Mouse (Mus musculus): Measurements from ENCODE around the gene 3110082I17Rik. TPM values are rescaled to one million over a fixed set of nuclear protein-coding genes. Genes with fewer than 3 reads are reported as not detected.
A peak's percentile ranks its signal among the peaks of the same experiment; 100 is the strongest.

The 3110082I17Rik gene
- polyA plus RNA-seq, 1 experiment from 2014 or later = 15.5 TPM

DNA sequence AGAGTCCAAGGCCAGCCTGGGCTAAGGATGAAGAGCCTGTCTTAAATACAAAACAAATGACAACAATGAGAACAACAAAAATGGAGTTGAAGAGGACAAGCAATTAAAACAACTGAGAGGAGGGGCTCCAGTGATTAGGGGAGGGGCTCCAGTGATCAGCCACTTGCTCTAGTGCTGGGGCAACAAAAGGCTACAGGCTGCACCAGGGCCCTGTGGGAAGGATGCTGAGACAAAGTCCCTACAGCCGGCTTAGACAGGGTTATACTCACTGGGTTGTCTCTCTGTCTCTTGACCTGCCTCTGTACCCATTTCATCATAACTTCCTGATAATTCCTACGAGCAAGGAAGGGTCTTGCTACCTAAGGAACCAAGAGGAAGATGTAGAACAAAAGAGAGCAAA, 42.2 kb downstream of the 3110082I17Rik start:
- H3K4me2 ChIP-seq = no peak overlapping the region
- H3K27ac ChIP-seq = peak overlapping the region; percentile 25; the same call in 1 of the 2 replicates
- 35% methylated on average over 2 of the region's 2 CpGs for WGBS
- H3K9me3 ChIP-seq (replicated peaks) = no peaks in the 10 kb centered on the region; the same call in 1 of the 2 replicates
- H3K4me3 ChIP-seq = no peak overlapping the region
- no peak for ATAC-seq (replicated peaks; ENCODE audit: insufficient number of reproducible peaks, insufficient read depth, low FRiP score, low read depth)
- H3K9ac ChIP-seq = no peak overlapping the region
- H3K27me3 ChIP-seq = peaks cover 33% of the 10 kb centered on the region
- H3K36me3 ChIP-seq = no peaks in the 10 kb centered on the region
- H3K4me1 ChIP-seq (replicated peaks) = peaks cover 26% of the 10 kb centered on the region

DNA sequence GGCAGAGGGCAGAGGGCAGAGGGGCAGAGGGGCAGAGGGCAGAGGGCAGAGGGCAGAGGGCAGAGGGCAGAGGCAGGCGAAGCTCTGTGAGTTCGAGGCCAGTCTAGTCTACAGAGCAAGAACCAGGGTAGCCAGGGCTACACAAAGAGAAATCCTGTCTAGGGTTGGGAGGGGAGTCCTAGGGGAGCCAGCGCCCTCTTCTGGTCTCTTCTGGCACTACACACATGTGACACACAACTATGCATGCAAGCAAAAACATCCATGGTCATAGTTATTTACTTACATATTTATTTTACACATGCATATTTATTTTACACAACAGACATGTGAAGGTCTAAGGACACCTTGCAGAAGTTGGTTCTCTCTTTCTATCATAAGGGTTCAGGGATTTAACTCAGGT, 42.8 kb downstream of the 3110082I17Rik start:
- Histone ChIP-seq H3K36me3 (no peaks in the 10 kb centered on the region), H3K27ac (no peak overlapping the region), H3K4me1 (replicated peaks) (peaks cover 20% of the 10 kb centered on the region), H3K9ac (no peak overlapping the region), H3K9me3 (replicated peaks) (no peaks in the 10 kb centered on the region; the same call in 1 of the 2 replicates), H3K4me3 (no peak overlapping the region), H3K4me2 (no peak overlapping the region), H3K27me3 (peaks cover 33% of the 10 kb centered on the region)
- WGBS = 87% methylated on average over 3 of the region's 3 CpGs
- no peak for ATAC-seq (replicated peaks; ENCODE audit: insufficient number of reproducible peaks, insufficient read depth, low FRiP score, low read depth)

DNA sequence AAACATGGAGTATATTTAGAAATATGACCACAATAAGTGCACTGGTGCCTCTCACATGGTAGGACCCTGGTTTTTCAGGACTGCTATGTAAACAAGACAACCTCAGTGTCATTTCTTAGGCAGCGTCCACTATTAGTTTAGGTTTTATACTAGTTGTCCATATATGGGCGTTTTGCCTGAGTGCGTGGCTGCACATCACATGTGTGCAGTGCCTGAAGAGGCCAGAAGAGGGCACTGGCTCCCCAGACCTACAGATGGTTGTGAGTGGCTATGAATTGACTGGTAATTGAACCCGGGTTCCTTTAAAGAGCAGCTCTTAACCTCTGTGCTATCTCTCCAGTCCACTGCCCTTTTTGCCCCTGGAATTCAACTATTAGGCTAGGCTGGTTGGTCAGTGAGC, 43.4 kb downstream of the 3110082I17Rik start:
- ATAC-seq (replicated peaks; ENCODE audit: insufficient number of reproducible peaks, insufficient read depth, low FRiP score, low read depth) = no peak
- WGBS = 93% methylated on average over 4 of the region's 4 CpGs
- H3K27me3 ChIP-seq = peaks cover 32% of the 10 kb centered on the region

DNA sequence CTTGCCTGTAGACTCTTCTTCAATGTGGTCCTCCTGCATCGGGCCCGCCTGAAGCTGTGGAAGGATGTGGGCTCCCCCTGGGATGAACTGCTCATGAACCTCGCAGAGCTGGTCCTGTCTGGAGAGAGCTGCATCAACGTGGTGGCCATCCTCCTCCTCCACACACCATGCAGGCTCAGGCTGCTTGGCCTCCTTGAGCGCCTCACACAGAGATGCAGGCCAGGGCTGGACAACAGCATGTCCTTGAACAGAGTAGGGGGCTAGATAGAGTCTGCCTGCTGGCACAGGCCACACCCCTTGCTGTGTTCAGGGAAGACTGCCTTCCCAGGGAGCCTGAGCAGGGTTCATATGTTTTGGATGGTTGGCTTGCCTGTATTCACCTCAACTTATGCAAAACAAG, 45.3 kb downstream of the 3110082I17Rik start:
- peaks cover 26% of the 10 kb centered on the region for H3K27me3 ChIP-seq
- WGBS = 84% methylated on average over 5 of the region's 5 CpGs
- H3K4me3 ChIP-seq = no peak overlapping the region
- H3K9me3 ChIP-seq (replicated peaks) = no peaks in the 10 kb centered on the region; the same call in 1 of the 2 replicates
- H3K4me2 ChIP-seq = no peak overlapping the region
- no peak overlapping the region for H3K9ac ChIP-seq
- H3K27ac ChIP-seq = no peak overlapping the region
- no peaks in the 10 kb centered on the region for H3K36me3 ChIP-seq
- peaks cover 19% of the 10 kb centered on the region for H3K4me1 ChIP-seq (replicated peaks)
- no peak for ATAC-seq (replicated peaks; ENCODE audit: insufficient number of reproducible peaks, insufficient read depth, low FRiP score, low read depth)

More for the DNA sequence above, 43.4 kb downstream of the 3110082I17Rik start:
- H3K9ac ChIP-seq = no peak overlapping the region
- H3K36me3 ChIP-seq = no peaks in the 10 kb centered on the region
- H3K4me2 ChIP-seq = no peak overlapping the region
- H3K9me3 ChIP-seq (replicated peaks) = no peaks in the 10 kb centered on the region; the same call in 1 of the 2 replicates
- no peak overlapping the region for H3K27ac ChIP-seq
- no peak overlapping the region for H3K4me3 ChIP-seq
- peaks cover 20% of the 10 kb centered on the region for H3K4me1 ChIP-seq (replicated peaks)

DNA sequence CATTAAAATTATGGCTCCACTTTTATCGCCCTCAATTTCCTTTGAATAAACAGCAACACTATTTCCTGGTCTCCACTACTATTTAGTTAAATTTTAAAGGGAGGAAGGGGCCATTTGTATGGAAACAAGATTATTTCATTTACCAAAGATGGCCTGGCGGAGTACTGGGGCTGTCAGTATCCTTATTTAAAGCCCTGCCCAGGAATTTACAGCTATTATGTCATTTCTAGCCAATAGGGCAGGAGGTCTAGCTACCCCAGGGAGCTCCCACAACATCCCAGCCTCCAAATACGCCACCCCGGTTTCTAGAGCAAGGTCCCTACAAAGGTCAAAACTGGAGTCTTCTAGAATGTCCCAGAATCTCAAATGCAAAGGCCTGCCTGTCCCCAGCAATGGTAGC, 46.8 kb downstream of the 3110082I17Rik start:
- Histone ChIP-seq H3K27me3 (peaks cover 26% of the 10 kb centered on the region), H3K36me3 (no peaks in the 10 kb centered on the region), H3K4me2 (no peak overlapping the region), H3K9me3 (replicated peaks) (no peaks in the 10 kb centered on the region; the same call in 1 of the 2 replicates), H3K4me1 (replicated peaks) (peaks cover 21% of the 10 kb centered on the region), H3K27ac (no peak overlapping the region), H3K9ac (no peak overlapping the region), H3K4me3 (no peak overlapping the region)
- WGBS = 78% methylated on average over 4 of the region's 4 CpGs
- ATAC-seq (replicated peaks; ENCODE audit: insufficient number of reproducible peaks, insufficient read depth, low FRiP score, low read depth) = no peak

DNA sequence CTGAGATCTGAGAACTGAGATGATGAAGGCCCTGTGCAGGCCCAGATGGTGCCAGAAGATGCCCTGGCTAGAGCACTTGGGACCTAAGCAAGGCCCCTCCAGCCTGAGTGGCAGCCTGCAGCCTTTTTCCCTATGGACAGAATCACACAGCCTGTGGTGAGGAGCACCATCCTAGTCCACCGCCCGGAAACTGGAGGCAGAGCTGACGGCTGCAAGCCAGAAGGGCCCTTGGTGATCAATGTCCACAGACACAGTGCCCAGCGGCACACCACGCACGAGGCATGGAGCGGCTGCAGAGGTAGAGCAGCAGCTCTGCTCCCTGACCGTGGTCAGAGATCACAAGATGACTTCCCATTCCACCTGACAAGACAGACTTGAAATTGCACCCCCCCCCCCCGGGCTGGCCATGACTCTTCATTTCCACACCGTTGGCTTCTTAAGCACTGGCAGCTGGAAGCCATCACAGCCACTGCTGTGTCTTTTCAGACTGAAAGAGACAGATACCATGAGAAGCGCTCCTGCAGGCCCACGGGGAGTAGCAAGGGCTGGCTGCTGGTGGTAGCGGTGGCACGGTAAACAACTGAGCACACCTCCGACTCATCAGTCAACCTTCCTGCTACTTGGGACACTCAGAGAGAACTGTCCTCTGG, 48.5 kb downstream of the 3110082I17Rik start:
- Histone ChIP-seq H3K4me2 (no peak overlapping the region), H3K4me1 (replicated peaks) (peaks cover 22% of the 10 kb centered on the region), H3K36me3 (no peaks in the 10 kb centered on the region), H3K9me3 (replicated peaks) (no peaks in the 10 kb centered on the region), H3K27me3 (peaks cover 26% of the 10 kb centered on the region), H3K4me3 (no peak overlapping the region), H3K27ac (no peak overlapping the region), H3K9ac (no peak overlapping the region)
- no peak for ATAC-seq (replicated peaks; ENCODE audit: insufficient number of reproducible peaks, insufficient read depth, low FRiP score, low read depth)
- WGBS = 67% methylated on average over 15 of the region's 15 CpGs

DNA sequence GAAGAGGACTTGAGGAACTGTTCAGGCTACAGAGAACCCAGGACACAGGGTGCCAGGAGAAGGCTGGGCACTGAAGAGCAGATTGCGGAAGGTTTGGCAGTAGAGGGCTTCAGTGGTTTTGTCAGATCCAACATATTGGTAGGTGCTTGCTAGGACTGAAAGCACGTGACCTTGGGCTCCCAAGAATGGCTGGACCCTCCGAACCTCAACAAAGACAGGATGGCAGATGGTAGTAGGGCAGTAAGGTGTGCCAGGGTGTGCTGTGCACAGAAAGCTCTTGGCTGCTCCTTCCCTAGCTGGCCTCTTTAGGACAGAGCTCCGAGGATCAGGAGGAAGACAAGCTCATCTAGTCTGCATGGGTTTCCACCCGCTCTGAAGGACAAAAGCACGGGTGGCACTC, 49.2 kb downstream of the 3110082I17Rik start:
- WGBS = 90% methylated on average over 6 of the region's 6 CpGs
- H3K9ac ChIP-seq = no peak overlapping the region
- ATAC-seq (replicated peaks; ENCODE audit: insufficient number of reproducible peaks, insufficient read depth, low FRiP score, low read depth) = no peak
- H3K4me1 ChIP-seq (replicated peaks) = peaks cover 25% of the 10 kb centered on the region
- H3K4me3 ChIP-seq = no peak overlapping the region
- H3K36me3 ChIP-seq = no peaks in the 10 kb centered on the region
- H3K27me3 ChIP-seq = peaks cover 21% of the 10 kb centered on the region
- no peak overlapping the region for H3K27ac ChIP-seq
- no peaks in the 10 kb centered on the region for H3K9me3 ChIP-seq (replicated peaks)
- H3K4me2 ChIP-seq = no peak overlapping the region

DNA sequence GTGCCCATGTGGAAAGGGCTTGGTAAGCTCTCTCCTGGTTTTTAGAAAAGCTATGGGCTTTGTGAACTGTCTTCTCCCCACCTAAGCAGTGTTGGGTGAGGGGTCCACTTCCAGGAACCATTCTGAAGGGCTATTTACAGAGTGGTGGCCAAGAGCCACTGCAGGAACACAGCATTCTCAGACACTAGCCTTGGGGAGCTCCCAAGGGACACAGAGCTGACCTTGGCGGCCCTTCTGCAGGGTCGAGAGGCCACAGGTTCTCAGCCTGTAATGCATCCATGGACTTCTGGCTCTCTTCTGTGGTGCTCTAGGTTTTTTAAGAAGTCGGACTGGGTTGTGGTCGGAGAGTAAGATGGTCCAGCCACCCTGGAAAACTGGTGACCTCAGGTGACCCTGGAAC, 50.3 kb downstream of the 3110082I17Rik start:
- Histone ChIP-seq H3K27ac (no peak overlapping the region), H3K4me3 (no peak overlapping the region), H3K4me1 (replicated peaks) (peaks cover 30% of the 10 kb centered on the region), H3K36me3 (no peaks in the 10 kb centered on the region), H3K27me3 (peaks cover 18% of the 10 kb centered on the region), H3K9me3 (replicated peaks) (no peaks in the 10 kb centered on the region), H3K9ac (no peak overlapping the region; the same call in 1 of the 2 replicates), H3K4me2 (no peak overlapping the region)
- WGBS = 85% methylated on average over 4 of the region's 4 CpGs
- no peak for ATAC-seq (replicated peaks; ENCODE audit: insufficient number of reproducible peaks, insufficient read depth, low FRiP score, low read depth)

DNA sequence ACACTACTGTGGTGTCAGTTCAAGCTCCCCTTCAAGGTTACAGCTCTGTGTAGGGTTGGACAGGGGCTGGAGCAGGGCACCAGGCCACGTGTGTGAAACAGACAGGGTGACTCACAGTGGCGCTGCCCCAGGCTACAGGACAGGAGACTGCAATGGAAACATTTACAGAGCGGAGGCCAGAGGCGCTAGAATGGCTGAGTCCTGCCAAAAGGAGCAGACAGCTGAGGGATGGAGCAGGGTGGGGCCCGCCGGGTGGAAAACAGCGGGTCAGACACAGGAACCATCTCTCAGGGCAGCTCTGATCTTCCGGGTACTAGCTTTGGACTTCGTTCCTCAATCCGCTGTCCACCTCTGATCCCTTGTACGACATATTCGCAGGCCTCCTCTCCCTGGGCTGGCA, 50.9 kb downstream of the 3110082I17Rik start:
- Histone ChIP-seq H3K4me2 (no peak overlapping the region), H3K4me3 (no peak overlapping the region), H3K4me1 (replicated peaks) (peaks cover 30% of the 10 kb centered on the region), H3K27me3 (peaks cover 13% of the 10 kb centered on the region), H3K27ac (peak overlapping the region; percentile 63), H3K9me3 (replicated peaks) (no peaks in the 10 kb centered on the region), H3K9ac (no peak overlapping the region), H3K36me3 (no peaks in the 10 kb centered on the region)
- WGBS = 42% methylated on average over 12 of the region's 12 CpGs
- ATAC-seq (replicated peaks; ENCODE audit: insufficient number of reproducible peaks, insufficient read depth, low FRiP score, low read depth) = peak; percentile 84

DNA sequence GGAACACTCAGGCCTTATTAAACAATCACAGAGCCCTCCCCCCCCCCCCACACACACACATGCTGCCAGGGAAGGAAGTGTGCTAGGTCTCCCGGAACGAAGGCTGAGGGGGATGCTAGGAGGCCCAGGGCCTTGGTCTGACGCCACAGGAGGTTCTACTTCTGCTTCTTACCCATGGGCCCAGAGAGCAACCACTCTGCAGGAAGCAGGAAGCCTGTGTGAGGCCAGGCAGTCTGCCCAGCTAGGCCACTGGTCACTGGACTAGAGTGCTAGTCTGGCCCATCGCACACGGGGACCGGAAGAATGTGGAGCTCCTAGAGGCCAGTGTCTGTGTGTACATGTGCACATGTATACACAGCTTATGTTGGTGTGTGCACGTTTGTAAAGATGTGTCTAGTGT, 51.8 kb downstream of the 3110082I17Rik start:
- Histone ChIP-seq H3K9me3 (replicated peaks) (no peaks in the 10 kb centered on the region), H3K9ac (no peak overlapping the region), H3K4me3 (no peak overlapping the region), H3K27ac (peak overlapping the region; percentile 39; the same call in 1 of the 2 replicates), H3K27me3 (0 out of 2 replicates have a peak, but pooled peaks cover 5% of the 10 kb centered on the region), H3K4me2 (no peak overlapping the region), H3K4me1 (replicated peaks) (peaks cover 30% of the 10 kb centered on the region), H3K36me3 (no peaks in the 10 kb centered on the region)
- ATAC-seq (replicated peaks; ENCODE audit: insufficient number of reproducible peaks, insufficient read depth, low FRiP score, low read depth) = no peak
- WGBS = 75% methylated on average over 7 of the region's 7 CpGs

DNA sequence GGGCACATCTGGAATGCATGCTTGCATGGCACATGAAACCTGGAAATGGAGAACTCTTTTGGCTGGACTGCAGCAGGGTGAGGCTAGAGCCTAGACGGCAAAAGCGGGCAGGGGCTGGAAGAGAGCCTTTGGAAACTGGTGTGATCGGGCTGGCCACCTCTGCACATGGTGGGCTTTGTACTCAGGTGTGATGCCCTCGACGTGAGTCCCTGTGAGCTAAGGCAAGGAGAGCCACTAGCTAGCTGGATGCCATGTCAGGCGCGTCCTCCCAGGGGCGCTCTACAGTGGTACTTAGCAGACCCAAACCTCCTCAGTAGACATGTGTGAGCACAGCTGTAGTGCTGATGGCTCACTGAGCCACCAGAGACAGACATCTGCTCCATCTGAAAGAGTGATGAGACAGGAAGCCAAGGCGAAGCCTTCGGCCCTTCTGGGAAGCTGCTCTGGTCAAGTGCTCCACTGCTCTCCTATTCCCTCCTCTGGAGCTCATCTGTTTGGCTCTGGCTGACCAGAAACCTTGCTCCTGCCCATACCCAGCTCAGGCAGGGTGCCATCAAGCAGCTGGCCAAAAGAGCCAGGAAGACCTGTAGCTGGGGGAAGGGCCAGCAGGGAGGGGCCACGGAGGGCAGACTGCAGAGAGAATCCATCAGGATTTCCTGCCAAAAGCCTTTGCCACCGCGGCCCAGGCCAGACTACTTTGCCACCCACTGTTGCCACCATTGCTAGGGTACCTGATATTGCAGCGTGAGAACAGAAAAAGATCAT, 53.0 kb downstream of the 3110082I17Rik start:
- H3K27ac ChIP-seq = no peak overlapping the region
- 80% methylated on average over 14 of the region's 14 CpGs for WGBS
- 0 out of 2 replicates have a peak, but pooled peaks cover 5% of the 10 kb centered on the region for H3K27me3 ChIP-seq
- ATAC-seq (replicated peaks; ENCODE audit: insufficient number of reproducible peaks, insufficient read depth, low FRiP score, low read depth) = no peak
- H3K4me1 ChIP-seq (replicated peaks) = peaks cover 30% of the 10 kb centered on the region
- no peak overlapping the region for H3K9ac ChIP-seq
- no peaks in the 10 kb centered on the region for H3K9me3 ChIP-seq (replicated peaks)
- H3K36me3 ChIP-seq = no peaks in the 10 kb centered on the region
- no peak overlapping the region for H3K4me3 ChIP-seq
- H3K4me2 ChIP-seq = no peak overlapping the region

Data from heart, embryonic 15.5 days (tissue).